Mouse (Mus musculus) spleen, postnatal 4 days (tissue): ENCODE measurements around the gene Pik3ap1.
"Not testable (repeated sequence)": the region's sequence is repeated elsewhere in the genome, so short reads cannot be mapped to it uniquely, and the experiment has no call there.

ENCODE experiments used
- DNase-seq, 2 experiments: peaks; one replicate each; pipeline ENCODE4 v3.0.0; 2022; ENCODE audit warnings: low spot score in 2 of 2

Gene Pik3ap1

DNA sequence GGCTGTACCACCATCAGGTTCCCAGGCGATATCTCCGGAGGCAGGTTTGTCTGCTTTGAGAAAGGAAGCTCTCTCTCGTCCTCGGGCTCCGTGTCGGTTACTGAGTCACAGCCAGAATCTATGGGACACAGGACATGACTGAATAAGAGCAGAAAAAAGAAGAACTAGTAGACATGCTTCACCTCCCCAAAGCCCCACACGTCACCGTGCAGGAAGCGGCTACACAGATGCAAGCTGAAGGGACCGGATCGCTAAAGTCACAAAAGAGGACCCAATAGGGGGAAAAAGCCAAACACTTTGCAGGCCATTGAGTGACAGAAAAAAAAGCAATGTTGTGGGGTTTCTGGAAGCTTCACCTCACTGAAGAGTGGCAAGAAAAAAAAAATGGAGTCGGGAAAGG, 52.7 kb downstream of the Pik3ap1 start:
- DNase-seq: peak; percentile 58 to 71

DNA sequence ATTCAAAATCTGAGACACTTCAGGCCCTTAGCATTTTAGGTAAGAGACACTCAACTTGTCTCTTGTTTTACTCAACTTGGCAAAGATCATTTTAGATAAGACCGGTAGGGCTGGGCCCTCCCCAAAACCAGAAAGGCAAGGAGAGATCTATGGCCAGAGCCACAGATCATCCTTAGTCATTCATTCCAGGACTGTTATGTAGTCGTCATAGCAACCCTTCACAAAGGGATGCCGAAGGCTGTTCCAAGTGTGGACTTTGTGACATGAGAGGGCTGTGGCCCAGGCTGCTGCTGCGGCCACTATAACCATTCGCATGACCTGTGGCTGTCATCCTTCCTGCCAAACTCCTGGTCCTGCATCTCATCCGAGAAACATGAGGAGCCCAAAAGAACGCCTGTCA, 54.5 kb downstream of the Pik3ap1 start:
- no peak for DNase-seq

DNA sequence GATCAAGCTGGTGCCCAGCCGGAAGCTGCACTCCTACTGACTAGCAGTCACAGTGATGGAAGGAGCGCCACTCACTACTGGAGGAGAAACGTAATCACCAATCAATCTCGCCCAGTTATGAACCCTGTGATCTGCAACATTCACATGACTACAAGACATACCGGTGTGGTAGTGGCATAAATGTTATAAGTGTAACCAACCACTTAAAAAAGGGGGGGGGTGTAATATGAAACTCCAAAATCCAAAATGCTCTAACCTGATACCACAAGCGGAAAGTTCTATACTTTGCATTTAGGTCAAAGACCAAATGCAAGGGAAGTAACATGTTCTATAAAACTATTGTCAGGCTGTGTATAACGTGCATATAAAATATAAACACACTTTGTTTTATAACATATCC, 54.9 kb downstream of the Pik3ap1 start:
- no peak for DNase-seq

DNA sequence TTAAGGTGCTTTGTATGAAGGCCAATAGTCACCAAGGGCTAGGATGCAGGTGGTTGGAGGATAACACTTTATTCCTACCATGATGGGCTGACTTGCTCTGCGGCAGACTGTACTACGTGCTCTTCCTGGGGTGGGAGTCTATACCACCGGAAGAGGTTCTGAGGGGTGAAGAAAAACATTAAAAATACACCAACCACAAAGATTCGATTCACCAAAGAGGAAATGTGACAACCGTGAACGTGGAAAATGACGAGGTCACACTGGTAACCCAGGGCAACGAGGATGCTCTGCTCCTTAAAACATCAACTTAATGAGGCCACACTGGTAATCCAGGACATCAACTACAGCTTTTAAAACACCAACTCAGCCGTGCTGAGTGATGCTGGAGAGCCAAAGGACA, 56.2 kb downstream of the Pik3ap1 start:
- no peak for DNase-seq

DNA sequence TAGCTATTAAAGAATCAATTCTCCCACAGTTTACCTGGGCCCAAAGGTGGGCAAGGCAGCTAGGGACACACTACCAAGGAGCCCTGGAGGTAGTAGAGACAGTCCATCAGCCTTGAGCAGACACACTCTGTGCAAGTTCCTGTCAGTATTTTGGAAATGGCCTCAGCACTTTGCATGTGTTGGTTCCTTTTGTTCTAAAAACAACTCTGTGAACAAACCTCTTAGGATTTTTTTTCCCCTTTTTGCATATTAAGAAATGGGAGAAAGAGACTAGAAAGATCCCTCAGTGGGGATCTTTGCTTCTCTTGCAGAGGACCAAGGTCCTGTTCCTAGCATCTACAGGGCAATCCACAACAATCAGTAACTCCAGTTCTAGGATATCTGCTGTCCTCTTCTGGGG, 61.1 kb downstream of the Pik3ap1 start:
- no peak for DNase-seq

DNA sequence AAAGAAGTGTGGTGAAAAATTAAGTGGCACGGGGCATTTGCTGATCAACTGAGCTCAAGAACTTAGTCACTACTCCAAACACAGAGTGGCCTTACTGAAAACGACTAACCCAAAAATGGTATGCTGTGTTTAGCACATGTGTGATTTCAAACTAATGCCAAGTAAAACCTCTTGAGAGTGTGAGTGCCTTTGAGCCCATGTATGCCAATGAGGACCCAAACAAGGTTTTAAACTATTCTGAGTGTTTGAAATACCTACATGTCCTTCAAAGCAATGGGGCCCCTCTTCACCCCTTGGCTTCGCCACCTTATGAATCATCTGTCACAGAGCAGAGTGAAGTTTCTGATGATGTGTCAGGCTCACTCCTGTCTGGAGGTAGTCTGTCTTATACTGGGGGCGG, 61.8 kb downstream of the Pik3ap1 start:
- DNase-seq: no peak

DNA sequence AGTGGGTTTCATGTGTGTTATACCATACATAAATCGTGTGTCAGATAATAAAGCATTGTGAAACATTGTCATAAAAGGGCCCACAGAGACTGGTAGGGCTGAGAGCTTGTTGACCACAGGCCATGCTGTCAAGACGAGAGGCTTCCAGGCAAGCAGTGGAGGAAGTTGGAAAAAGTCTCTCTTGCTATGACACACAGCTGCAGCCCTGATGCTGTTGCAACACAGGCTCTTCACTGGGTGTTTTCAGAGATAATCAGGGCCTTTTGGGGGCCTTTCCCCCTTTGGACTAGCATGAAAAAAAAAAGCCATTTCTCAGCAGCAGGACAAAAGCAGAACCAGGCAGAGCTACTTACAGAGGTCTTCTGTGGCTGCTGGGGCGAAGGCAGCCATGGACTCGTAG, 63.8 kb downstream of the Pik3ap1 start:
- DNase-seq: no peak

DNA sequence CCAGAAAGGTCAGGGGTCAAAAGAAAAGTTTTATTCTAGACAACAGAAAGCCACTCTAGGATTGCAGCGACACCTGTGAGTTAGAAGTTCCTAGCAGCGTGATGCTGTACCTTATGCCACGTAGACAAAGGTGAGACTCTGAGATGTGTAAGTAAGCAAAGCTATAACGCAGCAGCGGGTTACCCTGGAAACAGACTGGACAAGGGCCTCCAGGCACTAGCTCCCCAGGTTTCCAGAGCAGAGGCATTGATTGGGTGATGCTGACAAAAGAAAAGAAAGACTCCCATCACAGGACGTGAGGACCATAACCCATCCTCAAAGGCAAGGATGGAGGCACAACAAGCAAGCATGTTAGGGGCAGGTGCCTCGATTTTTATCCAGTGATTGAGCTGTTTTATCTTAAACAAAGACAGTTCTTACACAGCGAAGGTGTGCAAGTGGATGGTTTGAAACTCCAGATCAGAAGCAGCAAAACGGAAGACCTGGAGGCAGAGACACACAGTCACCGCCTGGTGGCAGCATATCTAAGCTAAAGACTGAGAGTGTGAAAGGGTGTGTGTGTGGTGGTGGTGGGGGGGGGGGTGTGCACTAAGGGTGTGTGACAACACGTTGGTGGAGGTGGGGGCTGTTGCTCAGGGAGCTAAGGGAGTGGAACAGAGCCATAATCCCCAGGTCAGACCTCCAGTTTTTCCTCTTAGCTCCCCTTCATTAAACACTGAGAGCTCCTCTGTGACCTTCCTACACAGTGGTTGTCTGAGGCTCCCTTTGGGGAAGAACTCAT, 67.4 kb downstream of the Pik3ap1 start:
- DNase-seq: peak in 1 of 2 experiments; percentile 24

DNA sequence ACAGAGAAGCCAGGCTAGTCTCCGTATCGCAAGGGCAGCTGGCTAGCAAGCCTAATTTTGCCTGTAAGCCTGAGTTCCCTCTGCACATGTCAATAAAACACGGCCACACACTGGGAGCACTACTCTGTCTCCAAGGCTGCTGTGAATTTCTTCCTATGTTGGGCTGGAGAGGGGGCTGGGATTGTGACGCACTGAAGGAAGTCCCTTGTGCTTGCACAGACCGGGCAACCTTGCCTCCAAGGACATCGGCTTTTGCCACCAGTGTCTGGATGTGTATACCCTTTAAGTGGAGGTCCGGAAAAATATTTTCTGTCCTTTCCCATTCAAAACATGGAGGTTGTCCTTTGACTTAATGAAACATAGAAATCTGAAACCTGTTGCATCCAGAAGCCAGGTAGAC, 70.2 kb downstream of the Pik3ap1 start:
- DNase-seq: no peak

DNA sequence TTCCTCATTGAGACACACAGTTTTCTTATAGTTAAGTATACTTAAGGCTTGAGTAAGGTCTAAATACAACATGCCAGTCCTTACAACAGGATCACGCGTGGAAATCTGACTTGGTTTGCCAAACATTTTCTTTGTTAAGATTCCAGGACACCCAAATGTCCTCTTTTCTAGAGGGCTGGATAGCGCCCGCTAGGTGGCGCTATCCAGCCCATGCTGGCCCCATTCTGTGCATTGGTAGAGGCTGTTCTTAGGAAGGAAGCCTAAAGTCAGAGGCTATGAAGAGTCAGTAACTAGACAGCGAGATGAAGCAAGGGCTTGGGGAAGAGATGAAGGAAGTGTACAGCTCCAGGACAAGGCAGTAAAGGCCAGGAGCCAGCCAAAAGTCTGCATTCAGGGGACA, 71.2 kb downstream of the Pik3ap1 start:
- no peak for DNase-seq

DNA sequence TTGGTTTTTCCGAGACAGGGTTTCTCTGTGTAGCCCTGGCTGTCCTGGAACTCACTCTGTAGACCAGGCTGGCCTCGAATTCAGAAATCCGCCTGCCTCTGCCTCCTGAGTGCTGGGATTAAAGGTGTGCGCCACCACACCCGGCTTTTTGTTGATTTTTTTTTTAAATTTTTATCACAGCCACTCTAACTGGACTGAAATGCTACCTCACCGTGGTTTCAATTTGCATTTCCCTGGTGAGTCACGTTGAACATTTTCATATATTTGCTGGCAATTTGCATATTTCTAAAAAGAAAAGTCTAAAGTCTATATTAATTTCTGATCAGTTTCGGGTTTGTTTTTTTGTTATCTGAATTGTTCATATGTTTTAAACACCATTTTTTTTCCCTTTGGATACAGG, 72.3 kb downstream of the Pik3ap1 start:
- DNase-seq: not testable (repeated sequence)

DNA sequence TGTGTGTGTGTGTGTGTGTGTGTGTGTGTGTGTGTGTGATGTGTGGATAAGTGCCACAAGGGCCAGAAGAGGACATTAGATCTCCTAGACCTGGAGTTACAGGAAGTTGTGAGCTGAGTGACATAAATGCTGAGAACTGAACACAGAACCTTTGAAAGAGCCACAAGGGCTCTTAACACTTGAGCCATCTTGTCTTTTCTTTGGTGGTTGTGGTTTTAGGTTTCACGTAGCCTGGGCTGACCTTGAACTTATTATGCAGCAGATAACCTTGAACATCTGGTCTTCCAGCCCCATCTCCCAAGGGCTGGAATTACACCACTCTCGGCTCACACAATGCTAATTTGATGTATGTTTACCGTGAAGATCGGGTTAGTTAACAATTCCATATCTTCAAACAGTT, 72.9 kb downstream of the Pik3ap1 start:
- DNase-seq: no peak

DNA sequence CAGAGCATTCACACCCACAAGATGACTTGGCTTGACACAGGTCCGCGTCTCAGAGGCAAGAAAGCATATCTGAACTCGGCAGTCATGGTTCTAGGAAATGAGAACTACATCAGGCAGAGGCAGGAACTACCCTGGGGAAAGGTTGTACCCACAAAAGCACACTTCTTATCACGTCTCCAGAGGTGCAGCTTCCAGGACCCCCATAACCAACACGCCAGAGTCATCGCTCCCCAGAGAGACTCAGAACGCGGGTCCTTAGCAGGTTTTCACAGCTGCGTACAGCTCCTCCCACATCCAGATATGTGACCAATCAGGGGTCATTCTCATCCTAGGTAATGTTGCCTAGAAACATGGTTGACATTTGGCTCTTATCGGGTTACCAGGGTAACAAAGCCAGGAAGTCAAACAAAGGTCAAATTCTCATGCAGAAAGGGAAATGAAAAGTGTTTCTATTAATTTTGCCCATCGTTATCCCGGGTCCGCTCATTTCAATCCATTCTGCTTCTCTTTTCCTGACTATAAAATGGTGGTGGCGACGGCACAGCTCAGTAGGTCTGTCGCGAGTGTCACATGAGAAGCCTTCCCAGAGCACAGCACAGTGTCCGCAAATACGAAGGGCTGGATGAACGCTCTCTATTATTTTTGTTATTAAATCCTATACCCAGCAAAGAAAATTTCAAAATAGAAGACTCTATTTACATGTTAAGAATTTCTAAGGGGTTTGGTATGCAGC, 73.8 kb downstream of the Pik3ap1 start:
- no peak for DNase-seq

DNA sequence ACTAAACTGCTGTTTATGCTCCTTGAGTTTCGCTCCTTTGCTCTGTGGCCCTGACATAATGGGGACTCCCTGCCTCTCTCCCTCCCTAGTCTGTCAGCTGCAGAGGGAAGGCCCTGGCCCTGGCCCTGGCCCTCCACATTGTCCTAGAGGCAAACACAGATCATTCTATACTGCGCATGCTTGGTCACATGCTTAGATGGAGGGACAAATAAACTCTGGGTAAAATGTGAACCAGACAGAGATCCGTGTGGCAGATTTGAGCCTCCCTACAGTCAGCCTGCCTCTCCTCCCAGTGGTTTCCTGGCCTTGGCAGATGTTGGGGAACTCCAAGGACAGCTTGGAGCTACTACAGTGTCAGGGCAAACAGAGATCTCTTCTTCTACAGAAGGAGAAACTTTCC, 81.0 kb downstream of the Pik3ap1 start:
- DNase-seq: no peak

DNA sequence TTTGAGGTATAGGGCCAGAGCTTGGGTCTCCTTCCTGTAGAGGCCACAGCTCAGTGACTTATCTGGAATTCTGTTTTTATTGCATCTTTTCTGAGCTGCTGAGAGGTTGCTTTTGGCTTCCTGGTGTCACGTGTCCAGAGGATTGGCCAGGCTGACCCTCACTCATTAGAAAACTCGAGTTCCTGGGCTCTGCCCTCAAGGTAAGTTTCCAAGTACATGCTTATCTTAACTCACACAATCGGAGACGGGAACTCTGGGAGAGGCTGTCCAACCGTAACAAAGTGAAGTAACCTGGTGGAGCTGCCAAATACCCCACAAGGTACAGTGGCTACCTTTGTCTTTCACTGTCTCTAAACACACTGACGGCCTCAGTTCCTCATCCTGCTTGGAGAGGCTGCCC, 81.5 kb downstream of the Pik3ap1 start:
- DNase-seq: no peak

DNA sequence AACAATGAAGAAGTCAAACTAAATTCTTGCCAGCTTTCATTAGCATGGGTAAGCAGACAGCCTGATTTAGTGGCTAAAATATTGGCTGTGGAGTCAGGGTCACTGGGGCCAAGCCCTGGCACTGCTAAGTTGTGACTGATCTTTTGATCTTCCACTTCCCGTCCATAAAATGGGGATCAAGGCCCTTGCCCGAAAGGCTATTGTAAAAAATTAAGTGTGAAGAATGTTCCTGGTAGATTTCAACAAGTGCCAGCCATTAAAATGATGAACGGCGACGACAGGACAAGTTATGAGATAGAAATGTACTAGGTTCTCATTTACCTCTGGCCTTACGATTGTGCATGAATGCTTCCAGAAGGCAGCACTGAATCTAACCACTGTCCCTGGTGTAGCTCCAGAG, 83.0 kb downstream of the Pik3ap1 start:
- DNase-seq: no peak

DNA sequence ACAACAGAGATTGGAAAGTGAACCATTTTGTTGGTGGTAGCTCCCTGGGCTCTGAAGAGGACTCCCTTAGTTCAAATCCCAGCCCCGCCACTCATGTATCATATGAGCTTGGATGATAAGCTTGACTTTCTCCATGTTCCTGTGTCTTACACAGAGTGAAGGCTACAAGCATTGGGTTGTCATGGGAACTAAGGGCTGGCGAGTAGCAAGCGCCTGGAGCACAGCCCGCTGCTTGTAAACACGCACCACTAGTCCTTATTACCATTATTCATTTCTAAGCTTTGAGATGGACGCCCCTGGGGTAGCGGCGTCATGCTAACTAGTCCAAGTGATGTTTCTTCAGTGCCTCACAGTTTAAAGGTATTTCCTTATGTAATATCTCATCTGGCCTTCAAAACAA, 85.5 kb downstream of the Pik3ap1 start:
- no peak for DNase-seq

DNA sequence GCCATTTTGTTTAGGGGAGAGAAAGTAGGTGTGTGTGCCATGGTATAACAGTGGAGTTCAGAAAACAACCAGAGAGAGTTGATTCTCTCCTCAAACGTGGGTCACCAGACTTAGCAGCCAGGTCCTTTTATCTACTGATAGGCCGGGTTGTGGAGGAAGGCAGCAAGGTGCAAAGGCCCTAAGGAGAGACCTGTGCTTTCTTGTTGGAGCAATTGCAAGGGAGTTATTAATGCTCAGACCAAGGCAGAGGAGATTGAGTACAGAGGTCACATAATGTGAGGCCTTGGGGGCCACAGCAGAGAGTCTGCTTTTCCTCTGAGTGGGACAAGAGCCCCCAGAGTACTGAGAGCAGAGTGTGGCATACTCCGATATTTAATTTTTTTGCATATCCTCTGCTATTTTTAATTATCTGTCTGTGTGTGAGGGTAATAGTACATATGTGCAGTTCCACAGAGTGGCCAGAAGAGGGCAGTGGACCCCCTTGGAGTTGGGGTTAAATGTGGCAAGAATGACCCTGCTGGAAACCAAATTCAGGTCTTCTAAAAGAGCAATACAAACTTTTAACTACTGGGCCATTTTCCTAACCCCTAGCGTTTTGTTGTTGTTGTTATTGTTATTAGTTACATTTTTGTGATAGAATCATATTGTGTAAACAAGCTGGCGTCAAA, 93.8 kb downstream of the Pik3ap1 start:
- DNase-seq: no peak

DNA sequence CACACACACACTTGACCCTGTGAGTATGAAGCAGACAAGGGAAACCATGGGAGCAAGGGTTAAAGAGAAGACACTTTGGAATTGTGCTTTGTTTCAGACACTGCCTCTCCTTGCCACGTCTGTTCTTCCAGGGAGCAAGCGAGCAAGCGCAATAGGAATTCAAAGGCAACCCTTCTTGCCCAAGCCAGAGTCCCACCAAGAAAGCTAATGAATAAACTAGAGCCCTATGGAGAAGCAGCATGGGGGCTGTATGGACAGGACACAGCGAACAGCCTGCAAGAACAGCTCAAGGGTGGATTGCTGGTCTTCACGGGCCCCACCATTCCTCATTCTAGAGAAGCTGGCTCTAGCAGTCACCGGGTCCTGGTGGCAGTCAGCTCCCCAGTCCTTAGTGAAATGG, 96.3 kb downstream of the Pik3ap1 start:
- no peak for DNase-seq

DNA sequence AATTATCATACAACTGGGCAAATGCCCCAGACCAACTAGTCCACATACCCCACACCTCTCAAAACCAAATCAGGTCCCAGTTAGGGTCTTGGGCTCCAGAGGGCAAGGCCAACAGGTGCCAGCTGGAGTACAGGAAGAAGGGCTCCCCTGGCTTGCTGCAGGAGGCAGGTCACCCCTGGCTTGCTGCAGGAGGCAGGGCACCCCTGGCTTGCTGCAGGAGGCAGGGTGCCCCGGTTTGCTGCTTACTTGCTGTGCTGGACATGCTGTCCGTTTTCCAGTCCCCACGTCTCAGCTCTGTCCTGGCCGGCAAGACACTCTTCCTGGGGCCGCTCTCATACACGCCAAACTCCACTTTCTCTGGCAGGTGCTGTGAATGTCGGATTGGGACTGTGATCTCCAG, 97.7 kb downstream of the Pik3ap1 start:
- no peak for DNase-seq

DNA sequence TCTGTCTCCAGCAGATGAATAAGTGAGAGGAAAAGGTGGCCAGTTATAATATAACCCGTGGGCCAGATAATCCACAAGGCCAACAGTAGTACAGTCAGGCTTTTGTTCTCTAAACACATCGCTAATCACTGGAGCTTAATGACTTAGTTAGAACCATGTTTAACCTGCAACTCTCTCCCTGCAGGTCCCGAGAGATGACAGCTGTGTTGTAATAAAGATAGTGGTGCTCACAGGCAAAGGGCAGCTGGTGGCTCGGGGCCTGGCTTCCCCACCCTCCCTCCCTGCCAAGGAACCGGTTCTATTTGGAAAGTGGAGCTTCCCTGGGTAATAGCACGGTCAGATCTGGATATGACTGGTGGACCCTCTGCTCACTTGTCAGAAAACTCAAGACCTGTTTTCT, 100.4 kb downstream of the Pik3ap1 start:
- DNase-seq: no peak

DNA sequence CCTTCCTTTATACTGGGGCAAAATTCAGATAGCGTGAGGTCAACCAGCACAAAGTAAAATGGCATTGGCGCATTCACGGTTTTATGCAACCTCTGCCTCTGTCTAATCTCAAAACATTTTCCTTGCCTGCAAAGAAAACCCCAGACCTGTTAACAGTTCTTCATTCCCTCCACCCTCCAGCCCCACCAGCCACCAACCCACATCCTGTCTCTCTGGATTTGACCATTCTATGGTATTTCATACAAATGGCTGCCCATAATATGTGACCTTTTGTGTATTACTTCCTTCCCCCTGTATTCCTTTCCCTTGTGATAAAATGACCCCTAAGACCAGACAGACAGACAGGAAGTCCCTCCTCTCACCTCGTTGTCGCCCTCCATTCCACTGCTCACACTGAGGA, 102.2 kb downstream of the Pik3ap1 start:
- no peak for DNase-seq

DNA sequence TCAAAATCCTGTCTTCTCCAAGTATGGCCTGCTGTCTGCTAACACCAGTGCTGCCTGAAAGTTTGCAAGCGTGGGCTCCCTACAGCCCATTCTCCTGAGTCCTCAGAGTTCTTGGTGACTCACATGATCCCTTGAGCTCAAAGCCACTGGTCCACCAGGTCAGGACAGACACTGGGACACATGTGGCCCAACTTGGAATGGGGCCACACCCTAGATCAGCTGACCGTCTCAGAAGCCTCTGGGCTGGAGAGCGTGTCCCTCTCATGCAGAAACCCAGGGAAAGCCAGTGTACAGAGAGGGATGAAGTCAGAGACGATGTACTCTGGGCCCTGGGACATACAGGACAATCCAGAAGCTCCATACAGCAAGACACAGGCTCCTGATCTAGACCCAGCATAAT, 102.7 kb downstream of the Pik3ap1 start:
- no peak for DNase-seq
